Mouse (Mus musculus) cerebral cortex, adult 2 months (tissue): ENCODE results near the gene Thsd4.

Experiments
- WGBS: fragments of 180-500 bp; shearing (Covaris S2); methylation state at CpG from one replicate; pipeline ENCODE4 v1.1.7; 2018; 5-methylcytosine and 5-hydroxymethylcytosine counted together

The Thsd4 gene

GRCm38 (mm10) chr9:60380550-60380949 lies 141.3 kb downstream of the Thsd4 start:
- 82% methylated on average over 4 of the region's 4 CpGs for WGBS

- 88% methylated on average over 6 of the region's 6 CpGs for WGBS
These were observed 143.6 kb downstream of the Thsd4 start for GRCm38 (mm10) chr9:60378235-60378634.

- 42% methylated on average over 4 of the region's 4 CpGs for WGBS
These were observed 148.6 kb downstream of the Thsd4 start for GRCm38 (mm10) chr9:60373161-60373737.

- WGBS = 82% methylated on average over 9 of the region's 9 CpGs
These were observed 153.3 kb downstream of the Thsd4 start for GRCm38 (mm10) chr9:60368516-60368915.

GRCm38 (mm10) chr9:60367617-60368305 lies 154.1 kb downstream of the Thsd4 start:
- WGBS = 91% methylated on average over 10 of the region's 10 CpGs

GRCm38 (mm10) chr9:60364166-60364781 lies 157.6 kb downstream of the Thsd4 start:
- 84% methylated on average over 14 of the region's 14 CpGs for WGBS

- 78% methylated on average over 4 of the region's 4 CpGs for WGBS
These were observed 169.5 kb downstream of the Thsd4 start for GRCm38 (mm10) chr9:60352351-60352750.

GRCm38 (mm10) chr9:60351153-60351552 lies 170.7 kb downstream of the Thsd4 start:
- 97% methylated on average over 6 of the region's 6 CpGs for WGBS

- 93% methylated on average over 5 of the region's 5 CpGs for WGBS
These were observed 185.7 kb downstream of the Thsd4 start for GRCm38 (mm10) chr9:60336147-60336546.

GRCm38 (mm10) chr9:60335455-60335854 lies 186.4 kb downstream of the Thsd4 start:
- 78% methylated on average over 6 of the region's 6 CpGs for WGBS

- WGBS = 76% methylated on average over 4 of the region's 4 CpGs
These were observed 191.9 kb downstream of the Thsd4 start for GRCm38 (mm10) chr9:60329911-60330310.

GRCm38 (mm10) chr9:60324716-60325115 lies 197.1 kb downstream of the Thsd4 start:
- 95% methylated on average over 2 of the region's 2 CpGs for WGBS

GRCm38 (mm10) chr9:60323435-60323834 lies 198.4 kb downstream of the Thsd4 start:
- WGBS = 82% methylated on average over 6 of the region's 6 CpGs

GRCm38 (mm10) chr9:60317291-60317690 lies 204.6 kb downstream of the Thsd4 start:
- 94% methylated on average over 8 of the region's 8 CpGs for WGBS

- 56% methylated on average over 5 of the region's 5 CpGs for WGBS
These were observed 205.3 kb downstream of the Thsd4 start for GRCm38 (mm10) chr9:60316510-60316909.

GRCm38 (mm10) chr9:60315533-60315932 lies 206.3 kb downstream of the Thsd4 start:
- 87% methylated on average over 5 of the region's 5 CpGs for WGBS

GRCm38 (mm10) chr9:60313661-60314060 lies 208.2 kb downstream of the Thsd4 start:
- WGBS = 73% methylated on average over 6 of the region's 6 CpGs

GRCm38 (mm10) chr9:60312670-60313069 lies 209.2 kb downstream of the Thsd4 start:
- WGBS = 89% methylated on average over 7 of the region's 7 CpGs

- WGBS = 51% methylated on average over 10 of the region's 10 CpGs
These were observed 210.2 kb downstream of the Thsd4 start for GRCm38 (mm10) chr9:60311594-60312128.

GRCm38 (mm10) chr9:60310741-60311317 lies 211.0 kb downstream of the Thsd4 start:
- 85% methylated on average over 8 of the region's 8 CpGs for WGBS

GRCm38 (mm10) chr9:60309786-60310711 lies 211.8 kb downstream of the Thsd4 start:
- 45% methylated on average over 16 of the region's 16 CpGs for WGBS
